Mouse (Mus musculus) left cerebral cortex, adult 9 months (tissue): ENCODE data around the gene Gm11027.
"Not testable (repeated sequence)": the region's sequence is repeated elsewhere in the genome, so short reads cannot be mapped to it uniquely, and the experiment has no call there.

Experiments
- DNase-seq, 2 experiments: peaks; one replicate each; pipeline ENCODE4 v3.0.0; 2022; ENCODE audit warnings: low spot score in 2 of 2

The Gm11027 gene

DNA sequence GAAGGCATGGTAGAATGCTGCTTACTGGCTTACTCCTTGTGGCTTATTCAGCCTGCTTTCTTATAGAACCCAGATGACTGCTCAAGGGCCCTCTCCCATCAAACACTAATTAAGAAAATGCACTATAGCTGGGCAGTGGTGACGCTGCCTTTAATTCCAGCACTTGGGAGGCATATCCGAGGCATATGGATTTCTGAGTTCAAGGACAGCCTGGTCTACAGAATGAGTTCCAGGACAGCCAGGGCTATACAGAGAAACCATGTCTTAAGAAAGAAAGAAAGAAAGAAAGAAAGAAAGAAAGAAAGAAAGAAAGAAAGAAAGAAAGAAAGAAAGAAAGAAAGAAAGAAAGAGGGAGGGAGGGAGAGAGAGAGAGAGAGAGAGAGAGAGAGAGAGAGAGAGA, at the start of gene Gm11027:
Gm11027 (plus strand) TSS at position 301 of the 400 bp plus-strand sequence.
- not testable (repeated sequence) for DNase-seq

DNA sequence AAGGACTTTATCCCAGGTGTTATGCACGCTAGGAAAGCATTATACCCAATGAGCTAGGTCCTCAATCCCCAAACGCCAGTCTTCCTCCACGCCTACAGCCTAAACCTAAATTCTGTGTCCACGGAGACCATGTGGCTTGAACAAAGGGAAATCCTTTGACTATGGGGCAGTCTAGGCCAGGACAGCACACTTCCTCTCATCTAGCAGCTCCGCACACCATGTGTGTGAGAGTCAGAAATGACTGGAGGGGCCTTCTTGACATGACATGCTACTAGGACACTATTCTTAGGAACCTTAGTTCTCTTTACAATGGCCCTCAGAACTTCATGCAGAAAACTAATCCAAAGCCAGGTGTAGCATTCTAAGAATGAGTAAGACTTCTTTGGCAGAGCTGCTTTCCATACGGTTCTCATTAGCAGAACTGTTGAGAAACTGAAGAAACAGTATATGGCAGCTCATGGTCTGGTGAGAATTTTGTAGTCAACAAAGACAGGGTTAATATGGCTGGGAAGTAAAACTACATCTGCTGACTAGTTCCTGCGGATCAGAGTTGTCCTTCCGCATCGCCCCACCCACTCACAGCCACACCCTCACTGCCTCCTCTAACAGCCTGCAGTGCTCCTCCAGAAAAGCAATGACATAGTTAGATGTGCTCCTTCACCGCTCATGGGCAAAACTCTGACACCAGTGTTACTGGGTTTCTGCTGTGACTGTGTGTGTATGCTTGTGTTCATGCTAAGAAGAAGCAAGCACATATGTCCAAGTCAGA, 48.7 kb upstream of the Gm11027 start:
- no peak for DNase-seq

DNA sequence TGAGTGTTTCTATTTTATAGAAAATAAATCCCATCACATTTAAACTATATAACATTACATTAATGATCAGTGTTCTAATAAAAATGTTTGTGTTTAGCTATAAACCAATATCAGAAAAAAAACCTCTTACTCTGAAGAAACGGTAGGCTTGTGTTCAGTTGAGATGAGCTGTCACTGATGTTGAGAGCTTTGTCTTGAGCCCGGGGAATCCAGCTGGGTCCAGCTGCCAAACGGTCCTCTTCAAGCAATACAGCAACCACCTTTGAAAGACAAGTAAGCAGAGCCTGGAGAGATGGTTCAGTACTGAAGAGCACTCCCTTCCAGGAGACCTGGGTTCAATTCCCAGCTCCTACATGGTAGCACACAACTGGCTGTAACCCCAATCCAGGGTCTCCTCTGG, 45.7 kb upstream of the Gm11027 start:
- DNase-seq: no peak

DNA sequence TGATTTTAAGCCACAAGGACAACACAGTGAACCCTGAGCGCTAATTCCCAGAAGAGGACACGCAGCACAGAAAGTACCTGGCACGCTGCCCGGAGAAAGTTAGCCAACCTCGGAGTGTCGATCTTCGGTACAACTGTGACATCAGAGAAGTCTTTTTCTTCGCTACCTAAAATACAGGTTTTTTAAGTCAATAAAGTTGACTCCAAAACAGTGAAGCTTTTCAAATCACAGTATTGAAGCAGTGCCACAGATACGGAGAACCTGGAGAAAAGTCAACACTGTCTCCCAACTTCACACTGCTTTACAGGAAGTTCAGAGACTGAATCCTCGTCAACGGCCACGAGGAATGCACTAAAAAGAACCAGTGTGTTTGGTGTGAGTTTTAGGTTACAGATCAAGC, 43.6 kb upstream of the Gm11027 start:
- no peak for DNase-seq

DNA sequence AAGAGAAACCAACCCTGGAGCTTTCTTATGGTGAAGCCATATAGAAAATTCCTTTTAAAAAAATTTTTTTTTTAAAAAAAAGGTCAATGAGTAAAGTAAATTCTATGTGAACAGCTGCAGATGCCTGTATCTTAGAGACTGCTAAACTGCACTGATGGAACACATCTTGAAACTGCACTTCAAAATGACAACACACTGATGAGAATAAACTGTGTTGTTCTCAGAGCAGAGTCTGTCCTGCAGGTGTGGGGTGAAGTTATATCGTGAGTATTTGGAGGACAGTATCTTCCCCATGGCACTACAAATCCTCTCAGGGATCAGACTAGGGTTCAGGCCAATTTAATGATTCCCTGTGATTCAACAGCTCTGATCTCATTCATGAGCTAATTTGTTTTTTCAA, 43.1 kb upstream of the Gm11027 start:
- DNase-seq: no peak

DNA sequence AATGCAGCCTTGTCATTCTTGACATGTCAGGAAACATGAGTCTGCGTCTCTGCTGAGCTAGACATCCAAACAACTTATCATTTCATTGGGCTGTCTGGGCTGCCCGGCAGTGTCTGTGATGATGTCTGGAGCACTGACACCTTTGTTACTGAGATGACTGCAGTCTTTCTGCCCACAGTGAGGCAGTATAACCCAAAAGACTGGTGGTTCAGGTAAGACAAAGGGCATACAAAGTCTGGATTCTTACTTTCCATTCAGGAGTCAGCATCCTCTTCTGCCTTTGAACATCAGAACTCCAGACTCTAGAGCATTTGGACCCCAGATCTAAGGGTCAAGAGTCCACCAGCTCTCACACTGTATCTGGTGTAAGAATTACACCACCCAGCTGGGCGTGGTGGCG, 39.8 kb upstream of the Gm11027 start:
- DNase-seq: no peak

DNA sequence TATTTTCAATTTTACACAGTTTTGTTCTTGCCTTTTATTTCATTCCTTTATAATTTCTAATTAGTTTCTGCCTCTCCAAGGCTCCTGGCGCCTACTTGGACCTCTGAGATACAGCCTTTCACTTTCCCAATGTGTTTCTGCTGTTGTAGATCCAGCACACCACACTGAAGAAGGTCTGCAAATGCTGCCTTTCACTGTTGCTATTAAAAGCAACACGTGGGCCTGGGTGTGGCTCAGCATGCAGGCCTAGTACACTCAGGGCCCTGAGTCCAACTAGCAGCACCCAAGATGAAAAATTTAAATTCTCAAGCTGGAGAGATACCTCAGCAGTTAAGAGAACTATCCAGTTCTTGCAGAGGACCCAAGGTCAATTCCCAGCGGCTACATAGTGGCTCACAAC, 38.5 kb upstream of the Gm11027 start:
- DNase-seq: peak in 1 of 2 experiments; percentile 25

DNA sequence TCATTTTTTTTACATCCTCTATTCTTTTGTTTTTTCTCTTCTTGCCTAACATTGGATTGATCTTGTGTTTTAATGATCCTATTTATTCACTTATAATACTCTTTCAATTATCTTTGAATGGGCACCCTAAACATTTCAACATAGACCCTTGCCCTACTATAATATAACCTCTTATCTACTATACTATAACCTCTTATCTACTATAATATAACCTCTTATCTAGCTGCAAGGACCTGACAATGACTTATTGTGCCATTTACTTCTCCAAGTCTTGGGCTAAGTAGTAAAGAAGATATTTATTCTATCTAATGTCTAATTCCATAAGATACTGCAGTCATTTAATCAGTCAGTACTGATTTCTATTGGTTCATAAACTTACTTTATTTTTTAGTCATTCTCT, 36.8 kb upstream of the Gm11027 start:
- DNase-seq: no peak

DNA sequence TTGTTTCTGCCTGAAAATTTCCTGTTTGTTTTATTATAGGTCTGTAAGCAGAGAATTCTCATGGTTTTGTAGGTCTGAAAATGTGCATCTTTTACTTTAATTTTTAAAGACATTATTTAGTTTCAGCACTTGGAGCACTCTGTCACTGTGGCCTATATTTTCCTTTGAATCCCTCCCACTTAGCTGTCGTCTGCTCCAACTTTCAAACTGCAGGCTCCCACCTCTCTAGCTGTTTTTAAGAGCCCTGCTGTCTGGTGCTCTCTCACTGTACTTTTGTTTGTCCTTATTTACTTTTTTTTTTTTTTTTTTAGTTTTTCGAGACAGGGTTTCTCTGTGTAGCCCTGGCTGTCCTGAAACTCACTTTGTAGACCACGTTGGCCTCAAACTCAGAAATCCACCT, 36.4 kb upstream of the Gm11027 start:
- no peak for DNase-seq

DNA sequence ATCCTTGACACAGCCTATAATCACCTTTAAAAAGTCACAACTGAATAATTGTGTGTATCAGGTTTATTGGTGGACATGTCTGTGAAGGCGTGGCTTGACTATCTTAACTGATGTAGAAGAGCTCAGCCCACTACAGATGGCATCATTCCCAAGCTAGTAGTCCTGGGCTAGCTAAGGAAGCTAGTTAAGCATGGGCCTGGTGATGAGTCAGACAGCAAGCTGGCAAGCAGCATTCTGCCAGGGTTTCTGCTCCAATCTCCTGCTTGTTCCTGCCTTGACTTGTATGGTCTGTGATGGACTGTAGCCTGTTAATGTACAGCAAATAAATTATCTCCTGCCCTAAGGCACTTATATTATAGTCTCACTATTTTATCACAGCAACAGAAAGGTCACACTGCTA, 30.6 kb upstream of the Gm11027 start:
- DNase-seq: no peak

DNA sequence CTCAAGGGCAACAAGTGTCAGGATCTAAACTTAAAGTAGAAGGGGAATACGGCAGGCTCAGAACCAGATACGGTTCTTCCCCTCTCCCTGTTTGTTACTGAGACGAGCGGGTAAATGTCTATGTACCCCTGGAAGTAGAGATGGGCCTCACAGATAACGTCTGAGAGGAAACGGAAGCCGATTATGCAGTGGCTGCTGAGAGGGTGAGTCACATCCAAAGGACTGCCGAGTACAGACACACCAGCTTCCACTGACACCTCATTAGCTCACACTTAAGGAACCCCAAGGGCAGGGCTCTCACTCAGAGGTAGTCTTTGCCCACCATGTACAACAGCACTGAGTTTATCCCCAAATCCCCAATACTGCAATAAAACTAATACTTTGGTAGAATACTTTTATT, 20.5 kb upstream of the Gm11027 start:
- no peak for DNase-seq

DNA sequence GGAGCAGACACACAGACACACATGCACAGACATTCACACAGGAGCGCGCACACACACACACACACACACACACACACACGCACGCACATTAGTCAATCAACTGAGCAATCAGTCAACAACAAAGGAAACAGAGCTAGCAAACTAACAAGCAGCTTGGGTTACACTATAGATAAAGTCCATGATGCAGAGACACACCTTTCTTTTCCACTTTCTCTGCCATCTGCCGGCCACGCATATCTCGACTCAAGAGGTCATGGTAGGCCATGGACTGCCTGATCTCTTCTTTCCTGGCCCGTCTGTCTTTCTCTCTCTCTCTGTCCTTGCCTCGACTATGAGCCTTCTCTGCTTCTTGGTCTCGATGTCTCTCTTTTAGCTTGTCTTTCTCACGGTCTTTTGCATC, 19.6 kb upstream of the Gm11027 start:
- no peak for DNase-seq

DNA sequence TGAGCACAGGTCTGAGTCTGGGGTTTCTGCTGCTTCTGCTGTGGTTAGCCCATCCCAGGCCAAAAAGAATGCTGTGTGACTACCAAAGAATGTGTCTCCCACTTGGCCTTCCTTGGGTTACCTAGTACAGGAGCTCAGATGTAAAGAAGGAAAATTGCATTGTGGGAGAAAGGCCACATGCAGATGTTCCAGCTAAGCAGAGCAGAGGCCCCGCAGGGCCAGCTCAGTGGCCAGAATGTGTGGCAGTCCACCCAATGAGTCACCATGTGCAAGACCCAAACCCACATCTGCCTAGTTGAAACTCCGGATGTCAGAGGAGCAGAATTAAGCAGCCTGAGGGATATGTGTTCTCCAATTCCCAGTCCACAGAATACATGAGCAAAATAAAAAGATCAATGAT, 16.9 kb upstream of the Gm11027 start:
- DNase-seq: no peak

DNA sequence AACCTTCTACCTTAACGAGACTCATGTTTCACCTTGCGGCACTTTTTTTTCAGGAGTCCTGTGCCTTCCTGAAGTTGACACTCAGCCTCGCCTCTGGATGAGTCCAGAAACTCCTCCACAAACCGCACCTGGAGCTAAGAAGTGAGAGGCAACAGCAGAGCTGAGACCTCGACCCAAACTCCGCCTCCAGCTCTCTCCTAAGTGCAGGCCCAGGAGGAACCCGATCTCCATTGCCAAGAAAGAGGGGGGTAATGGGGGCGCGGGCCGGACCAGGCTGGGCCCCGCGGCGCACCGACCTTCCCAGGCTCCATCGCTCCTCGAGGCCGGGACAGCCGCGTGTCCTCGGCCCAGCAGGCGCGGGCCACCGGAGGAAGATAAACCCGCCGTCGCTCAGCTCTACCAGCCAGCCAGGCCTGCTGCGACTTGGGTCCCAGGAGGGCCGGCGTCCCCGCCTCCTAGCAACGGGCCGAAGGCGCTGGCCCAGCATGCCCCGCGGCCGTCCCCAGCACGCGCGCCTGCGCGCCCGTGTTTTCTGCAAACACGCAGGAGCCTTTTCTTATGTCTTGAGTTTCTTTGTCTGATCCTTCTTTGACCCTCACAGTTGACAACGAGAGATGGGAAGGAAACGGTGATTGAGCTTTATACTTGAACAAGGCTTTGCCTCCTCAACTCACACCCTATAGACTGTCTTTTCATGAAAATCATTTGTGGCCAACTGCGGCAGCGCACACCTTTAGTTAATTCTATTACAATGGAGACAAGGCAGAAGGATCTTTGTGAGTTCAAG, 12.4 kb upstream of the Gm11027 start, which contains the start of gene Wdr60:
Wdr60 (minus strand) TSS at position 468 of the 787 bp plus-strand sequence.
- peak; percentile 46 to 87 for DNase-seq

DNA sequence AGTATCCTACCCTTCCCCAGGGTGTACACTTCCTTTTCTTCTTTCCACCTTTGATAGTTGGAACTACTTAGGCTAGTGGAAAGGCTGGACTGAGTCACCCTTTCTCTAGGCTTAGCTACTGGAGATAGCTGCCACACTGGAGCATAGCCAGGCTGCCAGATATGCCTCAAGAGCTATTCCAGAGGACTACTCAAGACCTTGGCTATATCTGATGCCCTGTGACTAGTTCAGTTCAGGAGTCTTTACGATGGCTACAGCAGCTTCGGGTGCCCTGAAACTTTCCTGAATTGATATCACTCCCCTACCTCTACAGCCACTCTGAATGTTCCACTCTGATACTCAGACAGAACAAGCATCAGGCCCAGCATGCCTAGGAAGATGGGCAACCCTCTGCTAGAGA, 10.4 kb upstream of the Gm11027 start:
- DNase-seq: no peak

DNA sequence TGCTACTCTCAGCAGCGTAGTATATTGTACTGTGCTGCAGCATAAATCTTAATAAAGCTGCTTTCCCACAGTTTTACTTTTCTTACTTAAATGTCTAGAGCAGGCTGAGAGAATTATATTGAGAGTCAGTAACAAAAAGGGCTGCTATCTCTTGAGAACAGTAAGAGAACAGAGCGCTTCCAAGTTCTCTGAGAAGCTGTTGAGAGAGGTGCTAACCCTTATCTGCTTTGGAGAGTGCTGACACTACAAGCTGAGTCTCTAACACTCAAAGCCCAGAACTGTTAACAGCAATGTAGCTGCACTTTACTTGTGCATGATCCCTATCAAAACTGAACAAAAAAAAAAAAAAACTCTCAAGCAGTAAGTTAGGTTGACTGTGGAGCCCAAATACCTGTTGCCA, 9.9 kb upstream of the Gm11027 start:
- no peak for DNase-seq

DNA sequence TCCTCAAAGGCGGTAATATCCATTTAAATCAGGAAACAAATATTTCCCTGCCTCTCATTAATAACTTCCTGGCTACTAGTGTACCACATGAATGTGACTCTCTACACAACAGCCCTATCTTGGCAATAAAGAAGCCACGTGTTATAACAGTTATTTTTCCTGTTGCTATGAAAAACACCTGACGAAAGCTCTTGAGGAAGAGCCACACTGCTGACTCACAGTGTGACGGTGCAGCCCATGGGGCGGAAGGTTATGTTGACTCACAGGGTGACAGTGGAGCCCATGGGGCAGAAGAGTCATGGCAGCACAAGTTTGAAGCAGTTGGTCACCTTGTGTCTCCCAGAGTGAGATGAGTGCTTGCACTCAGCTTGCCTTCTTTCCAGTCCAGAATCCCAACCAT, 5.7 kb upstream of the Gm11027 start:
- no peak for DNase-seq

DNA sequence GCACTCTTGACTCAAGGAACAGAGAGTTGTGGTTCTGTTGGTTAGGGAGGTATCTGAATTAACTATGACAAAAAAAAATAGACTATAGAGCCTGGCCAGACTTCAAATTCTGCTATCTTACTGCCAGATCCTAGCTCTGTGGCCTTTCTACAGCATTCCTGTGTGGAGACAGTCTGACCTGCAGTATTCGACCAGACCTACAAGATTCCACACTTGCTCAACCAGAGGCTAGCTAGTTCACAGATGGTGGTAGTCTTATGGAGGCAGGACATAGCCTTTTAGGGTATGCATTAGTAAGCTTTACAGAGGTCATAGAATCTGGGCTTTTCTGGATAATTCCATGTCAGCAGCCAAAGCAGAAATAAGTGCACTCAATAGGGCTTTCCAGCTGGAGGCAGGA, 4.6 kb upstream of the Gm11027 start:
- DNase-seq: no peak

DNA sequence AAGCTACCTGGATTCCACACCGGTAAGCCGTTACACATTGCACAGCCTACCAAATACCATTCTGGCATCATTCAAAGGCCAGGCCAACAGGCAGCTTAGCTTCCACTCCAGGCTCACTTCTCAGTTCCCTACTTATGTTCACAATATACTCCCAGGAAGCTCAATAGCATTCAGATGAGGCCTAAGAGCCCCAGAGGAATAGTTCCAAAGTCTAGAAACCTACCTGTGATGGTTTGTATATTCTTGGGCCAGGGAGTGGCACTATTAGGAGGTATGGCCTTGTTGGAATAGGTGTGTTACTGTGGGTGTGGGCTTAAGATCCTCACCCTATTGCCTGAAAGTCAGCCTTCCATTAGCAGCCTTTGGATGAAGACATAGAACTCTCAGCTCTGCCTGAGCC, 4.1 kb upstream of the Gm11027 start:
- DNase-seq: no peak

DNA sequence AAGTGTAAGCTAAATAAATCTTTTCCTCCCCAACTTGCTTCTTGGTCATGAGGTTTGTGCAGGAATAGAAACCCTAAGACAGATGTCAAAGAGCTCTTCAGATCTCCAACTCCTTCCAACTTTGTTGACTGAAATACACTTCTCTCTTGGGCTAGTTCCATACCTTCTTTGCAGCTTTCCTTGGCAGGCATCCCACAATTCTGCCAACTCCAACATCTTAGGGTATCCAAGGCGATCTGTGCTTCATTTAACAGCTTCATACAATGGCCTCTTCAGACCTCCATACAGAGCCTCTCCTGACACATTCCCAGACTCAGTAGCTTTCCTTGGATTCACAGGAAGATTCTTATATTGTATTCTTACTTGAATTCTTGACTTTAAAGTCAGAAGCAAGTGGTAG, 1.5 kb upstream of the Gm11027 start:
- no peak for DNase-seq

DNA sequence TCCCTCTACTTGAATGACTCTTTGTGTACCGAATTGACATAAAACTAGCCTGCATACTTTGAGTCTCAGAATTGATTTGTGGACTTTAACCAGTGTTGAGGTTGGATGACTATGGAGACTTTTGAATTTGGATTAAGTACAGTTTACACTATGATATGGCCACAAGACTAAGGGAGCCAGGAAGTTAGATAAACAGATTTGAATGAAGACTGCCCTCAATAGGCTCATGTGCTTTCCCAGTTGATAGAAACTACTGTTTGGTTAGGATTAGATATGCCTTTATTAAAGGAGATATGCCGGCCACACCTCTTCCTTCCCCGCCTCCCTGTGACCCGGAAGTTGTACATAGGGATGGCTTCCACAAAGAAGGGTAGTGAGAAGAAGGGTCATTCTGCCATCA, 445 bp downstream of the Gm11027 start:
- DNase-seq: no peak

DNA sequence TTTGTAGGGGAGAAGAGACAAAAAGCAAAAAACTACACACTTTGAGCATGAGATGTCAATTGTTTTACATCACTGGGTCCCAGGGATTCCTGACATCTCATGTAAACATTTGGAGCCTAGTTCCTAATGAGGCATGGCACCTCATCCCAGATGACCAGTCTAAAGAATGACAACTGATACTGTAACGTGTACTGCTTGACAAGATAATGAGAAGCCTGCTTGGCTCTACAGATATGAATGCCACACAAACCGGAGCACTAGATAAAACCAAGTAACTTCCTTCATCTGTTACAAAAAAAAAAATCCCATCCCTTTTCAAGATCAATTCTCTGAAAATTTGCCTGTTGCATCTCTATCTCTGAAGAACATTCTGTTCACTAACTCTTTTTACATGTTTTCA, 1.8 kb downstream of the Gm11027 start:
- DNase-seq: no peak

DNA sequence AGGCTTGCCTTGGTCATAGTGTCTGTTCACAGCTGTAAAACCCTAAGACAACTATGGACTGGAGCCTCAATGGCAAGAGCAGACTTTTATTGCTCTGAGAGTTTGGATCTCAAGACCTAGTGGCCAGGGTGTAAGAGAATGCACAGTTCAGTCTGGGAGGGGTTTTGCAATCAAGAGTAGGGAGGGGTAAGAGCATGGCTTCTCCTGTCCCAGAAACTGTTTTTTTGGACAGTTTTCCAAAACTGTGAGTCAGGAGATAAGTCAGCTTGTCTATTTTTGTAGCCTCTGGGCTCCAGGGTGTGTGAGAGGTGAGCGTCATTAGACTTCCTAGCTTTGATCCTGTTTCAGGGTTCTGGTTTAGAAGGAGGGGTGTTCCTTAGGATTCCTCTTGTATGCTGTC, 3.4 kb downstream of the Gm11027 start:
- no peak for DNase-seq
